Mouse (Mus musculus) gastrocnemius, postnatal 14 days (tissue): Measurements from ENCODE around the gene Rin2. TPM values are rescaled to one million over a fixed set of nuclear protein-coding genes. Genes with fewer than 3 reads are reported as not detected.

Source experiments
- DNase-seq: peaks from one replicate; pipeline ENCODE4 v3.0.0; 2021; ENCODE audit warnings: mixed read lengths
- intact Hi-C: fragments of 180-260 bp; cut with DNase I; formaldehyde crosslinking; loops from one replicate; pipeline ENCODE4 v1.15.1; 2025; ENCODE audit warnings: low total_unique reads
- total RNA-seq, 2 experiments: library from RNA; stranded (reverse); gene quantifications; 2 replicates each; pipeline ENCODE4 v1.2.3; 2021

Rin2 gene
- total RNA-seq, 2 experiments from 2014 or later = 20.0 to 23.5 TPM

DNA sequence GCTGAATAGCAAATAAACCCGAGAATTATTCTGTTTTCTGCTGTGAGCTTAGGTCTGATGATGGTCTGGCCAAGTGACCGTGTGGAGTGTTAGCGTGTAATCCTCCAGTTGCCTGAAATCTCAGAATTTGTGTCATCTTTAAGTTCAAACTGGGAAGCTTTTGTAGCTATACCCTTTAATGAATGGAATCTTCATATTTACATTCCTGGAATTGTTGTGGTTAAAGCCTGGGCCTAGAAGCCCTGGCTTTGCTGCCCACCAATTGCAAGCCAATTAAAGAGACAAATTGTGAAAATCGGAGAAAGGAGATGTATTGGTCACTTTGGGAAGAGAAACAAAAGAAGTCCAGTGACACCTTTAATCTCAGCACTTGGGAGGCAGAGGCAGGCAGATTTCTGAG lies 6.6 kb downstream of the Rin2 start:
- intact Hi-C loops = no loop called here
- no peak for DNase-seq

DNA sequence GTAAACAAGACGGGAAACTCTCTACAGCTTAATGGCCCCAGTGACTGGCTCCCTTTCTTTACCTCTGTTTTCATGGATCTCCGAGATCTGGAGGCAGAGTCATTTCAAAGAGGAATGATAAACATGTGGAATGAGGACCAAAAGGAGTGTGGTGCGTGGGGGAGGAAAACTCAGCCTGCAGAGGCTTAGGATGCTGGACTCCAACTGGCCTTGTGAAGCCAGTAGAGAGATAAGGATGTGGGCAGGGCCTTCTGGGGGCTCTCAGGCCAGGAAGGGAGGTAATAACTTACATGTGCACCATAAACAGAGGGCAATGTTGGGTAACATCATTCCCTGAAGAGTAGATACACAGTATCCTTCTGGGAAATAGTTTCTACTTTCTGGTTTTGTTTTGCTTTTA lies 7.9 kb downstream of the Rin2 start:
- no peak for DNase-seq
- intact Hi-C loops = no loop called here

DNA sequence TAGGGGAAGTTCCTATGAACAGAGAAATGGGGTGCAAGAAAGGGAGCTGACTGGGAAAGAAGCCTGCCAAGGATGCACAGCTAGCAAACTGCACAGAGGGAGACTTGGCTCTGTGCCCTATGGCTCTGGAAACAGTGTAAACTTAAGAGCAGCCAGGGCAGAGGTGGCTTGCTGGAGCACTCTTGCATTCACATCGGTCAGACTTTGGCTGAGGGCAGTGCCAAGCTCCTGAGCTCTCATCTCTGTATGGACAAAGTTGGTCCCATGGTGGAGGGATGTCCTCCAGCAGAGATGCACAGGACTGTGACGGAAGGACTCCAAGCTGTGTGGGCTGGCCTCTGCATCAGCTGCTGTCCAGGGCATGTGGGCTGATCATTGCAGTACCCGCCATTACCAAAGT lies 8.5 kb downstream of the Rin2 start:
- intact Hi-C loops = no loop called here
- no peak for DNase-seq

DNA sequence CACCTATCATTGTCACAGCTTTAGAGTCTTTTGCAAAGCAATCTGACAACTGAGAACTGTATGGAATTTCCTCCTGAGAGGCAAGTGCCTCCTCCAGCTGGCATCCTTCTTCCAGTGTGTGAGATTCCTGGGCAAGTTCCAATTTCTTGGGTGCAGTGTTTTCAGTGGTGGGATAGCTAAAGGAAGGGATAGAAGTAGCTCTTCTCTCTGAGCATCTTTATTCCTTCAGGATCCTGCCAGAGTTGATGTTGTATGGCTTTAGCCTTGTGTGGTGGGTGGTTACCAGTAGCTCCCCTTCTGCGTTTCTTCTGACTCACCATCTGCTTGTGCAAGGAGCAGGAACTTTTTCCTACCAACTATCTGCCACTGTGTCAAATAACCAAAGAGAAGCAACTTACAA lies 9.1 kb downstream of the Rin2 start:
- intact Hi-C loops = no loop called here
- DNase-seq = no peak

DNA sequence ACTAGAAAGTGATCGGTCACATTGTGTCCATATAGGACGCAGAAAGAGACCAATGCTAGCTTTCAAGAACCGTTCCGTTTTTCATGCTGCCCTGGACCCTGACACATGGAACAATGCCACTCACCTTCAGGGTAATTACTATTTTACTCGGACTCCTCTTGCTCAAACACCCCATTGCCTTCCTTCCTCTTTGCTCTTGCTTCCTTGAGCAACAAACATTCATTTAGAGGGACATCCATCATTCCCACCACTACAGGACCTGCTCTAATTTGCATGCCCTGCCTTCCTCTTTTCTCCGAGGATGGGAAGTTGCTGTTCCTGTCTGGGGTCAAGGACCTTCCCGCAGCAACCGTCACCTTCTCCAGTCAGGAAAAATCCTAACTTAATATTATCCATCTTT lies 9.9 kb downstream of the Rin2 start:
- no peak for DNase-seq
- intact Hi-C loops = no loop called here

DNA sequence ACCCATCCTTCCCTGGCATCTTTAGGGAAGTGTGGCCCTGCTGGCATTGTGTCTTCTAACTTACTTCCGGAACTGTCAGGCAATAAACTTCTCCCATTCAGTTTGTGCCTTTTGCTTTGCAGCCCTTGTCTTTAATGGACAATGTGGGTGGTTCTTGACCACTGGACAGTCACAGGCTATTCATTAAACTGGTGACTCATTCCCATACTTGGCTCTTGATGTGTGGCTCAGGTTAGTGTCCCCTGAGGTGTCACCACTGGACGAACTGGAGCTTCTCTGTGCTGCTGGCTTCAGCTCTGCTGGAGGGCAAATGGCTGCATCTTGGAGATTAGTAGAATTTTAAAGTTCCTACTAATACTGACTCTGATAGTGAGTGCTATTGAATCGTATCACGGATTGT lies 11.0 kb downstream of the Rin2 start:
- intact Hi-C loops = no loop called here
- no peak for DNase-seq

DNA sequence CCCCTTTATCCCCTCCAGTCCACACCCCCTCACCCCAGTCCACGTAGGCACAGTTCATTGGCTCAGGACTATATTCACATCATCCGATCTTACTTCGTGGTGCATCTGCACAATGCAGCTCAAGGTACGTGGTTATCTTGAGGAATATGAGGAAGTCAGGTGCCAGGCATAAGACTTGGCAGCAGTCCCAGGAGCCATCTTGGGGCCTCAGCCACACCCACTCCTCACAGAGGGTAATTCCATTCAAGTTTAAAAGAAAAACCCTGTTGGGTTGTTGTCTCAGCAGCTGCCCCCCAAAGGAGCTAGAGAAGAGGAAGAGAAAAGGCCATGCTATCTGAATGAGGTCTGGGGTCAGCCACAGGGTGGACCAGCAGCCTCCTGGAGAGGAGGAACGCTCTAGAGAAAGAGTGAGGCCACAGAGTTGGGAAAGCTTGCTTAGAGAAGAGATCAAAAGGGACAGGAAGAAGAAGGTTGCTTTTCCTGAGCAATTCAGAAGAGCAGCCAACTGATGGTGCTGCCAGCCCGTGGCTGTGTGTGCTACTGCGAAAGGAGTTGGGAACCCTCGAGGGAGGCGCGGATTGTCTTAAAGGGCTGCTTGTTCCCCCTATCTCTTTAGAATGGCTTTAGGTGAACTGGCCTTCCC lies 16.5 kb downstream of the Rin2 start:
- intact Hi-C loops = loop anchor here (10.0 kb wide), 1 partner anchor 193 kb away; no protein-coding TSS in a partner anchor
- no peak for DNase-seq

DNA sequence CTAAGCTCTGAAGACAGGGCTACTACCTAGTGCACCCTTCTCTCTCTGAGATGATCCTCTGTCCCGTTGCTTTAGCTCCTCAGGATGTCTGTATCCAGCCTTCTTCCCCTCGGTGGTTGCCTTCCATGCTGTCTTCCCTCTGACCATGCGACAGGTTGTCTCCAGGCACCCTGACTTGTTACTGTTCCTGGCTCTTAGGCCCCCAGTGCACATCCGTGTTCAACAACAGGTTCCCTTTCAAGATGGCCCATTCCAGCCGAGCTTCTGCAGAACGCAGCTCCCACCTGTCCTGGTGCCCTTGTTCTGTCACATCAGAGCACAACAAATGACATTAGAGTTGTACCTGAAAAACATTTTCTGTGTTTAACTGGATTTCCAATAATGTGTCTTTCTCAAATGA lies 22.1 kb downstream of the Rin2 start:
- intact Hi-C loops = loop anchor here (10.0 kb wide), 1 partner anchor 188 kb away; no protein-coding TSS in a partner anchor
- no peak for DNase-seq

DNA sequence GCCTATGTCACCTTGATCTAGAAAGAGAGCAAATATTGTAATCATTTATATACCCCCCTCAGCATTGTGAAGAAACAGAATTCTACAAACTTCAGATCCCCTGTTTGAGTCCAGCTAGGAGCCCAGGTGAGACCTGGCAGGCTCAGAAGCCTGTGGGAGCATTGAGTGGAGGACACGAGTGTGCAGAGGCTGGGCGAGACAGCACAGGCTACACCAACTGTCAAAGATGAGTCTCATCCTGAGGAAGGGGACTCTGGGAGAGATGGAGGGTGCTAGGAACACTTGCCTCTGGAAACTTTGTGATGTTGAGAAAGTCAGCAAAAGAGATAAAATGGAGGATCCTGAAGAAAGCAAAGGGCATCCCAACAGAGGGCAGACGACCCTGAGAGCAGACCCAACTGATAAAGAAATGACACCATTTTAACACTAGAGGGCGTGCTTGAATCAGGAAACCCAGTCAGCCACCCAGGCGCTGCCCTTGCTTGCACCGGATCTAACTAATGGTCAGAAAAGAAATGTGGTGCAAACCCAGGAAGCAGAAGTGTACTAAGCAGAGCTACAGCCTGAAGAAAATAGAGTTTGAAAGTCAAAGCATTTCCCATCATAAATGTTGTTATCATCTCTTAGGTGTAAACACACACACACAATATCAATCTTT lies 24.5 kb downstream of the Rin2 start:
- intact Hi-C loops = loop anchor here (5.0 to 10.0 kb wide), 2 partner anchors 98 to 185 kb away; no protein-coding TSS in a partner anchor
- DNase-seq = peak; percentile 37

DNA sequence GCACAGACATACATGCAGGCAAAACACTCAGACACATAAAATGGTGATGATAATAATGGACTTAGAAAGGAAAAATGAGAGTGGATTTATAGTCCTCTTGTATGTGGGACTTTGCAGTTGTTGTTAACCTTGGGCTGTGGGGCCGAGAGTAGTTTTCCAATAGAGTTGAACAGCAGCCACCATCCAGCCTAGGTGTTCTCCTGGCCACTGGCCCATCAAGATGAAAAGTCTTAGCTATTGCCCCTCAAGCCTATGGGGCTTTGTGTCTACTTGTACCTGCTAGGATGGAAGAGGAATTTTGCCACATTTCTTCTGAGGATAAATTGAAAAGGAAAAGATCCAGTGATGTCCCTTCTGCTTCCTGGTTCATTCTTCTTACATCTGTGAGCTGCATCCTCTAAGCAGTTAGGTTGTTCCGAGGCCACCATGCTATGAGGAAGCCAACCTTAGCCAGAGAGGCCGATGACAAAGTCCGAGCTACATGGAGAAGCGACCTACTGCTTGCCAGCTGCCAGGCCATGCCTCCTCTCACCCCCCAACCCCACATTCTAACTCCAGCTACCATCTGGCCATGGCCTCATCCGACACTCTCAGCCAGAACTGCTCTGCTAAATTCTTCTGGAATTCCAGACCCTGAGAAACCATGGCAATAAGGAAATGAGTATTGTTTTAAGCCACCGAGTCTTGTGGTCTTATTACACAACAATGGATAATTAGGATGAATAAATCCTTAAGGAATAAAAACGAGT lies 25.4 kb downstream of the Rin2 start:
- intact Hi-C loops = loop anchor here (5.0 kb wide), 1 partner anchor 97 kb away; no protein-coding TSS in a partner anchor
- DNase-seq = no peak

DNA sequence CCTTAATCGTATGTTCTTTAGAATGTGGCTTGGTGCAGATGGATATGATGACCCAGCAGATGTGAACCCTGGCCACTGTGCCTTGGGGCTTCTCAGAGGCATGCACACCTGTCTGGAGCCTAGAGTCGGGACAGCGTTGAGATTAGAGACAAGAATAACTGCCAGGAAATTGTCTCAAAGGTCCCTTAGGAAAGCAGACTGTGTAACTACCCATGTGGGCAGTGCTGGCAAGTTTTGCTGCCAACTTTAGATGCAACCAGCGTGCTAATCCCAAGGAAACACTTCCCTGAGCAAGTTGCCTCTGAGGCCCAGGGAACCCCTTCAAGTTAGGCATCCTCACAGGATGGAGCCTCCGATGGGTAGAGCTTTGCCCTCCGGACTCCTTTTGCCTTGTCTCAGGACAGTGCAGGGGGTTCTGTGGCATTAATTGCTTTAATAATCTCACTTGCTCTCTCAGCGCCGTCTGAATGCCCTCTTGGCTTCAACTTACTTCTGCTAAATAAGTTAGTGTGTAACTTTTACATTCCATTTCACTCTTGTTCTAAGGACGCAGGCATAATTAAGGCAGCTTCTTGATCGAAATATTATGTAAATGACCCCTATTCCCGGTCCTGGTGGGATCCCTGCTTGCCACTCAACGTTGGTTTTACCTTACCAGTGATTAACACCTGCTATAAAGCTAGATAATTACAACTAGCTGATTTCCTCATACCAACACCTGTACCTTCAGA lies 26.8 kb downstream of the Rin2 start:
- intact Hi-C loops = loop anchor here (5.0 kb wide), 1 partner anchor 96 kb away; no protein-coding TSS in a partner anchor
- DNase-seq = no peak

DNA sequence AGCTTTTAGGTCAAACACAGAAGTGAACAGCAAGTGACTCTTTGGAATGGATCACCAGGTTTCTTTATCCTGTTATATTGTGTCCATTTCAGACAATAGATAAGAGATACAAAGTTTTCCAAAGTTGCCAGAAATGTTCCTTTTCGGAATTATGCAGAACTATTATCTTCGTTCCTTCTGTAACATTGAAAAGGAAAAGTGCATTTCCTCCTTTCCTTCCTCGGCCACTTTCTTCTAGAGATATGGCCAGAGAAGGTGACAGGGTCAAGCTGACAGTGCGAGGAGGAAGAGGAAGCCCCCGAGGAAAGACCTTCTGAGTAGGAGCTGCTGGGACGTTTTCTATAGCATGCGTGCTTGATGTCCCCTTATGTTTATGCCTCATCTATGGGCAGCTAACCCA lies 29.7 kb downstream of the Rin2 start:
- intact Hi-C loops = loop anchor here (5.0 kb wide), 1 partner anchor 93 kb away; no protein-coding TSS in a partner anchor
- DNase-seq = no peak

DNA sequence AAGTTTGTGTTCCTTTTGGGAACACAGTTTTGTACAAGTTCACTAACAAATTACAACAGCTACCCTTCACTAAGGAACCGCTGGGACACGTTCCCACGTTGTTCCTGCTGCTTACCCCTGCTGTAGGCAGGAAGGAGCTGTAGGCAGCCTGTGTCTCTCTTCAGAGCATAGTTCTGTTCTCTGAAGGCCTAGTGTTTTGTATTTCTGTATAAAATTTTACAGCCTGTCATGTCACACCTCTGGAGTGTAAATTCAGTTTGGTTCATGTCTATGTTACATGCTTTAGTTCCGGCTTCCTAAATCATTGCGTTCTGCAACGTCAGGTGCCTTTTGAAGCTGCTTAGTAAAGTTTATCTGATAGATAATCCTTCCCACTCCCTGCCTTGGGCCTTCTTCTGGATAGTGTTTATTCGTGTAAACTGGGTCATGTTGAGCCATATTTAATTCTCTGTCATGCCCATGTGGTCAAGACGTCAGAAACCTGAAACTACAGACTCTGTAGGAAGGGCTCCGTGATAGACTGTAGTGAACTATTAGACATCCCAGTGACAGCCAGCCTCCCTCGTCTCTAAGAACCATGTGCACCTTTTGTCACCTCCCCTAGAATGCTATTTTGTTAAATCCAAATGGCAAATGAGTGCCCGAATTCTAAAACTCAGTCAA lies 34.8 kb downstream of the Rin2 start:
- no peak for DNase-seq
- intact Hi-C loops = no loop called here

DNA sequence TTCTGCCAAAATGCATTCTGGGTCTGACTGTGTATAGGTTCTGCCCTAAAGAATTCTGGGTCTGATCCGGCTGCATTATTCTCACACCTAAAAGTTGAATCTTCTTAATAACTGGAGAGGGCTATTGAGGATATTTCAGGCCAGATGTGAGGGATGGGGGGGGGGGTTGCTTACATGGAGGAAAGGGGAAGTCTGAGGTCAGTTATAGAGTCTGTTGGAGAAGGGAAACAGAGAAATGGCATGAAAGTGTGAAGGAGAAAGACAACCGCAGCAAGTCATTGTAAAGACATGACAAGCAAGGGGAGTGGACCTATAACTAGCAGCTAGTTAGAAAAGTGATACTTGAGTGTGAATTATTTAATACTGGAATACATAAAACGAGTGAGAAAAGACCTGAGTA lies 36.5 kb downstream of the Rin2 start:
- intact Hi-C loops = no loop called here
- DNase-seq = no peak

DNA sequence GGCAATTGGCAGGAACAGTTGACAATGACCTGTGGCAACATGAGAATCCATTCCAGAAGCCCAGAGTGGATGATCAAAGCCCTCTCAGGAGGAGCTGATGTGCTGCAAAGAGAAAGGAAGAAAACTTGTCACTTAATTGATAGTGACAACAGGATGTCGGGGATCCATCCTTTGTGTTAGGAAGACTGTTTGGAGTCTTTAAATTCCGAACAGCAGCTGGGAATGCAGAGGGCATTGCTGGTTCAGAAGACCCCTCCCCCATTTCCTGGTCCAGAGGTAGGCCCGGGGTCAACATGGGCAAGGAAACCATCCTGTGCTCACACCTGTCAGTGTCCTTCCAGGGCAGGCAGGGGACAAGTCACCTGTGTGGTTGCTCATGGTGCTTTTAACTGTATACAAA lies 37.0 kb downstream of the Rin2 start:
- intact Hi-C loops = no loop called here
- no peak for DNase-seq

DNA sequence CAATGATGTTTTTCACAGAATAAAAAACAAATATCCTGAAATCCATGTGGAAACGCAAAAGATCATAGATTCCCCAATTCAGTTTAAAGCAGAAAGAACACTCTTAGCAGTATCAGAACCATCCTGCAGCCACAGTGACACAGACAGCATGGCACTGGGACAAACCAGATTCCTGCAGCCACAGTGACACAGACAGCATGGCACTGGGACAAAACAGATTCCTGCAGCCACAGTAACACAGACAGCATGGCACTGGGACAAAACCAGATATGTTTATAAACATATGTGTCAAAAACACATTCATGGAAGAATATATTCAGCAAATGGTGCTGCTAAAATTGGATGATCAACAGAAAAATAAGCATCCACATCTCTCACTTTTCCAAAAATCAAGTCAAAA lies 42.5 kb downstream of the Rin2 start:
- intact Hi-C loops = no loop called here
- DNase-seq = no peak

DNA sequence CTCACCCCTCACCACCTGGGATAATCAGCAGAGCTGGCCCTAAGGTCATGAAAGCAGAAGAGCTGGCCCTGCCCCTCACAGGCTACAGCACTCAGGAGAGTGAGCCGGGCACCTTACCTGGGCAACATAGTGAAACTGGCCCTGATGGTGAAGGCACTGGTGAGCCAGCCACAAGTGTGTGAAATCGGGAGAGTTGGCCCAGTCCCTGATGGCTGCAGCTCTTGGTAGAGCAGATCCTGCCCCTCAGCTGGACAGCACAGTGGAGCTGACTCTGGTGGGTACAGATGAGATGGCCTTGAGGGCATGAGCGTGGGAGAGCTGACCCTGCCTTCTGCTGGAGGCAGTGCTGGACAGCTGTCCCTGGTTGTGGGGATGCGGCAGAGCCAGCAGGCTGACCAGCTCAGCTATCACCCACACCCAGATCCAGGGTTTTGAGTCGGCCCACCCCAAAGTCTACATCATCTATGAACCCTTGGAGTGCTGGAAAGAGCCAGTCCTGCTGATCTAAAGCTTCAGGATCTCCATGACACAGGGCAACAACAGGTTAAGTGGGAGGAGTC lies 43.7 kb downstream of the Rin2 start:
- intact Hi-C loops = no loop called here
- no peak for DNase-seq

DNA sequence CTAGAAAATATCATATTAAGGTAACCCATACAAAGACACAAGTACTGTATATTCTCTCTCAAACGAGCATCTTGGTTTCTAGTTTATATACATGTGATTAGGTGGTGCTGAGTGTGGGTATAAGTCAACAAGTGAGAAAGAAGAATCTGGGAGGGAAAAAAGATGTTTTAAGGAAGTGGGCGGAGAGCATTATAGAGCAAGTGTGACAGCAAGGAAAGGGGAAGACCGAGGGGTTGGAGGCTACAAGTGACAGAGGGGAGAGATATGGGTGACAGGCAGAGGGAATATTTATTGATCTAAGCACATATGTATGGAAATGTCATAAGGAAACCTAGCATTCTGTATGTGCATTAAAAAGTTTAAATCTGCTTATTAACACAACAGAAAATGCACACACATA lies 45.1 kb downstream of the Rin2 start:
- intact Hi-C loops = no loop called here
- DNase-seq = no peak

DNA sequence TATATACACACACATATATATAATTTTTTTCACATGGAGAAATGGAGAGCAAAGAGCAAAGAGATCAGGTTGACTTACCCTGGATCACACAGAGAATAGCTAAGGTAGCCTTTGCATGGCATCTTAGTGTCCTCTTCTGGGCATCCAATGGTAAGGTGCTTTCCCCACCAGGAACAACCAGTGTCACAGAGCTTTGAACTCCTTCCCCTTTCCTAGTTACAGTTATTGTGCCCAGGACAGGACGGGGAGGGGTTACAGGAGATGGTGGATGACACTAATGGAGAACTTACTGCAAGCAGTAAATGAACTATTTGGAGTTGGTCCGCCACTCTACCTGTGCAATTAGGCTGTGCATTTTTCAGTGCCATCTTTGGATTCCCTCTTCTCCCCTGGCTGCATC lies 45.7 kb downstream of the Rin2 start:
- intact Hi-C loops = no loop called here
- DNase-seq = no peak
